Mouse (Mus musculus) 3134 (cell line): ENCODE results near the gene Entpd8.

Experiments used
- DNase-seq: peaks from one replicate; pipeline ENCODE4 v3.0.0-alpha.2; 2011; ENCODE audit warnings: low spot score; ENCODE audit not compliant: insufficient read length; ENCODE audit errors: extremely low read depth

The Entpd8 gene

DNA sequence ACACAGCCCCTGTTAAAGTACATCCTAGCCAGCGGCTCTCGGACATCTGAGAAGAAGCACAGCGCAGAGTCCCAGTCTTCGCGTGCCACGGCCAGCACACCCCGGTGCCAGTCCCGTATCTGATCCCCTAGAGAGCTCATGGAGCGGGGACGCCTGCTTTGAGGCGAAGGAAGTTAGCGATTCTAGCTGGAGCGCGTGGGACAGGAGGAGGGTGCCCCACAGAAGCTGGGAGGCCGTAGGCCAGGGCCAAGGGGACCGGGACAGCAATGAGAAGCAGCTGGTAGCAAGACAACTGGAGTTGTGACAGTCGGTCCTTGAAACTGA, 14.6 kb downstream of the Entpd8 start:
- DNase-seq = no peak

DNA sequence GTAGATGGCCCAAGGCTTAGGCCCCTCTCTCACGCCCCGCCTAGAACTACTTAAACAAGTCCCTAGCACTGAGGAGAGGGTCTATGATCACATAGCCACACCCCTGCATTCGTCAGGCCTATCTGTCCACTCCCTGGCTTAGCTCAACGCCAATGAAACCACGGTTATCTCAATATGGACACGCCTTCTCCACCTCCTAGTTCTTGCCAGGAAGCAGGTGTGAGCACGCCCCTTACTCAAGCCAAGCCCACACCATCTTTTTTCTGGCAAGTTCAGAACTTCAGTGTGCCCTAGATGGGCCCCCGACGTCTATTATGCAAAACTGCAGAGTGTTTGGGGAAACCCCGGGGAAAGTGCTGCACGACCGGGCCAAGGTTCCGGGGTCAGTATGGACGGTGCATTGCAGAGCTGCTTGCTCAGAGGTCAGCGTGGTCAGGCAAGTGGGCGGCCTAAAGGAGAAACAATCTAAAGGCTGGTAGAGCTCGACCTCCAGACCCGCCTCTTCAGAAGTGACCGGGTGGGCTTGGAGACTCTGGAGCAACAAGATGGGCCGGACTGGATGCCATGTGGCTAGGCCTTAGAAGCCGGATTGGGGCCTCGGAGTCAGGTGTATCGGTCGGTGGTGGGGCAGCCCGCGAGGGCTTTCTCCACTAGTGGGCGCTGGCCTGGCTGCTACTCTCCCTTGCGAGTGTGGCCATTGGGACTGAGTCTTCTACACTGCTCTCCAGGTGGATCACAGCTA, 15.2 kb downstream of the Entpd8 start, which contains the start of gene Noxa1:
Gene Noxa1, minus strand, starts transcription at position 41 of the 742 bp plus-strand sequence.
- DNase-seq = no peak

DNA sequence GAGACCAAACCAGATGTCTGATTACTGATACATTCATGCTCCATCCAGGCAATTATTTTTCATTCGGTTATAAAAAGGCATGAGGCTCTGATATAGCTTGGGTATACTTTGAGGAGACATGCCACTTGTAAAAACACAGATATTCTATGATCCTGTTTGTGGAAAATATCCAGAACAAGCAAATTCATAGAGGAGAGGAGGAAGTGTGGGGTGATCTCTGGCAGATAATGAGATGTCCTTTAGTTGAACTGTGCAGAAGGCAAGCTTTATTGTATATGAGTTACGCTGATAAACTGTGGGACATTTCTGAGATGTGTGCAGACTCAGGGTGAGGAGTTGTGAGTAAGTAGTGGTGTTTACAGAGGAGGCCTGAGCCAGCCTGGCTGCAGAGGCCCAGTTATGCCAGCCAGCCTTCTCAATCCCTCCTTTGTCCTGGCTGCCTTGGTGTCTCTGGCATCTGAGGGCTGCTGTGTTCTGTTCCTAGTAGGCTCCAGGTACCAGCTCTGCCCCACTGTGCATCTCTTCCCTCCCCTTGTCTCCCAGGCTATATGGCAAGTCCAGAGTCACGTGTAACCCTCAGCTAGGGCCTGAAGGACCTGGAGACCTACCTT, 18.0 kb downstream of the Entpd8 start:
- no peak for DNase-seq

DNA sequence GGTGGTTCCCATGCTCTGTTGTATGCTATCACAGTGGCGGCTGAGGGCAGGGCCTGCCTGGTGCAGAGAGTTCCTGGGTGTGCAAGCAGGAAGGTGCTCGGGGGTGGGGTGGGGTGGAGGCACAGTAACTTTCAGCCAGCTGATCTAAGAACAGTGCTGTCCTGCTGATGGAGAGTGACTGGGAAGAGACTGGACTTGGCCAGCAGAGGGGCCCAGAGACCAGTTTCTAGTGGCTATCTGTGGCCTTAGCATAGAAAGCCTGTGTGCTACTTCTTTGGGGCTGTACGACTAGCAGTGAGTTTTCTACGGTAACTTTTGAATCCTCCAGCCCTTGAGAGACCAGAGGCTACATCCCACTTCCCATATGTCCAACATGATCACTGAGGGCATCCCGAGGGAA, 18.9 kb downstream of the Entpd8 start:
- no peak for DNase-seq

DNA sequence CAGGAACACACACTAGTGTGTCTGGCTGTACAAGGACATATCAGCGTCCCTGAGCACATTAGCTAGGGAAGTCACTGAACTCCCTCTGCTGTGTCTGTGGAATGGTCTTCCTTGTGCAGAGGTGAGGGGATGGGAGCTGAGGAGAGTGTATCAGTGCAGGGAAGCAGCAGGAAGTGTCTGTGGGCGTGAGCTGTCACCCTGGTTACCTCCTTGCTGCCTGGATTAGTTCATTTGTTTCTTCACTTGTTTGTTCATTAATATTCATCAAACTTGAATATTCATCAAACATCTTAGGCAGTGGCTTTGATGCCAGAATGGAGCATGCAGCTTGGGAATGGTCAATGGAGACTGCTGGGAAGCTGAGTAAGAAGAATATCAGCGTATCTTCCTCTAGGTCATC, 19.6 kb downstream of the Entpd8 start:
- no peak for DNase-seq

DNA sequence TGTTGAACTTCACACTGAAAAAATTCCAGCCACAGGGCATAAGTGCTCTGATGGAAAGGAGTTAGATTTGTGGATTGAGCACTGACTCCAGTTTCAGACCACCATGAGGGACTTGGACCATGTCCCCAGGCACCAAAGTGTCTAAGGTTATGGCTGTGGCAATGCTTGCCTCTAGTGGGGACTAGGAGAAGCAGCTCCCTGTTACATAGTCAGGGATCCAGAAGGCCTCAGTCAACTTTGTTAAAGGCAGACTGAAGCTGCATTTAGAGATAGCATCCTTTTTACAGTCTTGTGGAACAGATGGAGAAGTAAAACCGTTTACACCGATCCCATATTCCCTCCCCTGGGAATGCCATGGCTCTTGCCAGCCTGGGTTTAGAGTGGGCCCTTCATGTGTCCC, 24.0 kb downstream of the Entpd8 start:
- no peak for DNase-seq

DNA sequence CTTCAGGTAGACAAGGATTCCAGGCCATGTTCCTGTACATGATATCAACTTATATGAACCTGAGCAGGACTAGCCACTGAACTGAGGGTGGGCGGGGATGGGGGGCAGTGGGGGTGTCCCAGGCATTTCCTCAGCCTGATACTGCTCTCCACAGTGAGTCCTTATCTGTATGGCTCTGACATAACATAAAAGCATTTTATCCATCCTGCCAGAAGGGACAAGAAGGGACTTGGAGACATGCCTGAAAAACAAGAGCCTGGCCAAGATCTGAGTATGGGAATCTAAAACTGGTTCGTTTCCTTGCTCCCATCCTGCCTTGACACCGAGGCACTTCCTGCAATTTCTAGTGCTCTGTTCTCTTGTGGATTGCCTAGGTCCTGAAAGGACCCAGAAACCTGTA, 25.9 kb downstream of the Entpd8 start:
- DNase-seq = no peak

DNA sequence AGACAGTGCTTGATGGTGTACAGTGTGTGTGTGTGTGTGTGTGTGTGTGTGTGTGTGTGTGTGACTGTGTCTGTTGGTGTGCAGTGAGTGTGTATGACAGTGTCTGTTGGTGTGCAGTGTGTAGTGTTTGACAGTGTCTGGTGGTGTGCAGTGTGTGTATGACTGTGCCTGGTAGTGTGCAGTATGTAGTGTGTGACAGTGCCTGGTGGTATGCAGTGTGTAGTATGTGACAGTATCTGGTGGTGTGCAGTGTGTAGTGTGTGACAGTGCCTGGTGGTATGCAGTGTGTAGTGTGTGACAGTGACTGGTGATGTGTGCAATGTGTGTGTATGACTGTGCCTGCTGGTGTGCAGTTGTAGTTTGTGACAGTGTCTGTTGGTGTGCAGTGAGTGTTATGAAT, 29.4 kb downstream of the Entpd8 start:
- DNase-seq = no peak

DNA sequence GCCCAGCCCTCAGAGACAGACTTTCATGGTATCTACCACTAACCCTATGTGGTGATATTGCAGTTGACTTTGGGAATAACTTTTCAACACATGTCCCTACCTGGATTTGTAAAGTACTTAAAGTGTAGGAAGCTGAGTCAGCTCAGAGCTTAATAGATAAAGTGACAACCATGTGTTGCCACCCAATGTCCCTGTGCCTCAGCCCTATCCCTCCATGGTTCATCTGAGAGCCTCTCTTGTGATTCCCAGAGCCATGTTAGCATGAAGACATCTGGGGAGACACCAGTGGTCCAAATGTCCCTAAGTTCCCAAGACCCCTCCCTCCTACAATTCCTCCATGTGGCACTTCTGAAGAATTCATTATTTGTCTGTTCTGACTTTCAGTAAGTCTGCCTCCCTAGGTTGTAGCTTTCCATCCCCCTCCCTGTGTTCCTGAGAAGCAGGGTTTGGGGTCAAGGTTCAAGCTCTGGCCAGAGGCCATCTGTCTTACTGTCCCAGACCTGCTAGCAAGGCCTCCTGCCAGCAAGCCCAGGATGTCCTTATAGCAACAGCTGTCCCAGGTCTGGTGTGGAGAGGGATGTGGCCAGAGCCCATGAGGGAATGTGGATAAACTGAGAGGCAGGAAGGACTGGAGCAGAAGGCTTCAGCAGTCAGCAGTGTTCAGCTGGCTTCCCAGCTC, 30.5 kb downstream of the Entpd8 start:
- DNase-seq = no peak

DNA sequence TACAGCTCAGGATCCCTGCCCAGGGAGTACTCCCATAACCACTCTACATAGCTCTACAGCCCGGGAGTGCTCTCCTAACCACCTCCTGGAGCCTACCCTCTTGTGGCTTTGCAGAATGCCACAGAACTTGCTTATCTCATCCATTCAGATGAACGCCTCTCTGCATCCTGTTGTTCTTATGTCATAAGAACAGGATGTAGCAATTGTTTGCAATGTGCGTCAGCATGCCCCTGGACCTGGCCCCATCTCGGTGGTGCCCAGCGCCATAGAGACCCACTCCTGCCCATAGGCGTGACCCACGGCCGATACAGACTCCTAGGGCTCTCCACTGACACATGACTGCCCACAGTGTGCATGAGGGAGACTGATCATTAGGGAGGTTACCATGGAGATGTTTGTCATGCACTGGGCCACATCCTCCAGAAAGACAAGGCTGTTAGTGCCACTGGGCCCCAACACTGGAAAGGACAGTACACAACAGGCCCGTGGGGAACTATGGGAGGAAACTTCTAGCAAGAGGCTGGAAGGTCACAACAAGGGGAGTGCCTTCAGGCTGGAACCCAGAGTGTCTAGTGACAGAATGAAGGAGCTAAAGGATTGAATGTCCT, 31.2 kb downstream of the Entpd8 start:
- peak; percentile 68 for DNase-seq

DNA sequence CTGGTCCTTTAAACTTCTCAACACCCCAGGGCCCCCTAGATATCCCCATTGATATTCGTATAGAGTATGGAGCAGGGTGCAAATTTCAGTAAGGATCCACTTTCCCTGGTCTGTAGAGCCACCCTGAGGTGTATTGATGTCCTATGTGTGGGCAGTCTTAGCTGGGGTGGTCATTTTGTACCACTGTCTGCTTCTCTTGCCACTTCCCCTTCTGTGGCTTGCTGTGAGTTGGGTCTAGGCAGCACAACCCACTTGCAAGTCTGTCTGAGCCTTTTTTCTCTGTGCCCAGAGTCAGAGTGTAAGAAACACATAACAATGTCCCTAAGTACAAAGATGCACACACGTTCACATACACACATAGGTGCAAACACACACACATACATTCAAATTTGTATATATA, 34.2 kb downstream of the Entpd8 start:
- no peak for DNase-seq

DNA sequence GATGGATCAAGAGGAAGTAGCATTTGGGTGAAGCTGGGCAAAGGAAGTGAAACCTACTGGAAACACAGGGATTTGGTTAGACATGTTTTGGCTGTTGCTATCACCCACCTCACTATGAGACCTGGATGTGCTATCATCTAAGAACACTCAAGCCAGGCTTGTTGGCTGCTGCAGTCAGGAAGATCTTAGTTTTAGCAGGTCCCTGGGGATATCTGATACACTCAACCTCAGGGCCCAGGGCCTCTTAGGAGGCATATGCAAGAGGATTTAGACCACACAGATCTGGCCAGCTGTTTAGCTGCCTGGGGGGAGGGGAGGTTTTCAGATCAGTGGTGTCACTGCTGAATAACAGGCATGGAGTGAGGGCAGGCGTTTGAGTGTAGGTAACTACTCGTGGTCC, 35.3 kb downstream of the Entpd8 start:
- no peak for DNase-seq

DNA sequence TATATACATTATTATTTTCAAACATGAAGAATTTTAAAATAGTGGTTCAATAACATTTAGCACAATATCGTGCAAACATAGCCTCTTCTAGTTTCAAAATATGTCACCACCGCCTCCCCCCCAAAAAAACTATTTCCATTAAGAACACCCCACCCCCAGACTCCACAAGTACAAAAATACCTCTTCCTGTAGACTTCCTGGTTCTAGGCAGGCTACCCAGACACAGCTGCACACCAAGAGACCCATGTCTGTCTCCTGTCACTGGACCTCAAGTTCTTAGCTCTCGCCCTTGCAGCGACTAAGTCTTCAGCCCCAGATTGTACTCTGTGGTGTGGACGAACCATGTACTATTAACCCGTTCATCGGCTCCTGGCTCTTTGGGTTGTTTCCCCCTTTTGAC, 40.9 kb downstream of the Entpd8 start:
- DNase-seq = no peak

DNA sequence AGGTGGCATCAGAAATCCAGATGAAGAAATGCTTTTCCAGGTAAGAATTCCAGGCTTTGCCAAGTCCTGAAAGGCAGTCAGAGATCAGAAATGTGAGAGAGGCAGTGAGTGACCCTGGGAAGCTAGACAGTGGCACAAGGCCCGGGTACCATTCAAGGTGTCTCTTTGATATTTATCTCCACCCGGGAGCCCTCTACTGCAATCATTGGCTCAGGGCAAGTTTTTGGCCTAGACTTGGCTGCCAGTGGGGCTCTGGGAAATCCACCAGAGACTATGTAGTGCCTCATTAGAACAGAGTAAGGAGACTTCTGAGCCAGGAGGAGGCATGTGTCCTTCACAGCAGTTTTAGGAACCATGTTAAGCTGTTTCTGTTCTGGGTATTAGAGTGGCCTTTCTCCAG, 42.6 kb downstream of the Entpd8 start:
- no peak for DNase-seq

DNA sequence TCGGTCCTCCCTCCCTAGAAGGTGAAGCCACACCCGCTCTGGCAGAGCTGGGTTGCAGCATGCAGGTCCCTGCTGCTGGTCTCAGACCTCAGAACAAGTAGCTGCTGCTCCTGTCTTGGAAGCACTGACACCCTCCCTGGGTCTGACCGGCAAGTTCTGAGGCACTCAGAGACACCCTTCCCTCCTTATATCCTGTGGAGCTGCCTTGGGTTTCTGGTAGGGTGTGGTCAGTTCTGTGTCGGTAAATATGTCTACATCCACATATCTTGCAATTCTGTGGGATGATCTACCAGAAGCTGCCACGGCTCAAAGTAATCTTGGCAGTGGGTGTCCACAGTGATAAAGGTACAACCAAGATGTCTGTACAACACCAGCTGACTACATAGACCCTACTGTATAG, 43.4 kb downstream of the Entpd8 start:
- DNase-seq = no peak

DNA sequence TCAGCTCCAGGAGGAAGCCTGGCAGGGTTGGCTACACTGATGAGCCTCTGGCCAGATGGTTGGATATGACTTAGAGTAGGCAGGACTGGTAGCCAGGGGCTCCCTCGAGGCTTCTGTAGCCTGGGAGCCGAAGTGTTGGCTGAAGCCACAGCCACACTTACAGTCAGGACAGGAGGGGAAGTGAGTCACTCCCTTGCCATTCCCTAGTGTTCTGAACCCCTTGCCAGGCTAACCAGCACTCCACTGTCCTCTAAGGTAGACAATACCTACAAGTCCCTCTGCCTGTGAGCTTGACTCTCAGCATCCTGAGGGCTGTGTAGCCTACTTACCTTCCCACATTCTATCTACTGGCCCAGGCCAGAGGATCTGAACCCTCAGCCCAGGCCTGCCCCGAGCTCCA, 44.3 kb downstream of the Entpd8 start:
- DNase-seq = peak; percentile 66

DNA sequence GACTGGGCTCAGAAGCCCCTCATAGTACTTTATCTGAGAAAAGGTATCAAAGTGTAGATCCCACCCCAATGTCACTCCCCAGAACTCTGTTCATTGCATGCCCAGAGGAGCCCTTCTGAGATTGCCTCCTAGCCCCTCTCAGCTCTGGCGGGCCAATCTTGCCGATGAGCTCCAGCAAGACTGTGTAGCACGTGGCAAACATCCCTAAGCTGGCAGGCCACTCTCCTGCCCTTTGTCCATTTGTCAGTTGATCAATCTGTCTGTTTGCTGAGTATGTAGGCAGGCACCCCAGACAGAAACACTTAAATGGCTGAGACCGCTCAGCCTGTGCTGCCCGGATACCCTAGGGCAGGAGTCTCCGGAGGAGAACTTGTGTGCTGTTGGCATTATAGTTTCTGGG, 45.0 kb downstream of the Entpd8 start:
- DNase-seq = no peak

DNA sequence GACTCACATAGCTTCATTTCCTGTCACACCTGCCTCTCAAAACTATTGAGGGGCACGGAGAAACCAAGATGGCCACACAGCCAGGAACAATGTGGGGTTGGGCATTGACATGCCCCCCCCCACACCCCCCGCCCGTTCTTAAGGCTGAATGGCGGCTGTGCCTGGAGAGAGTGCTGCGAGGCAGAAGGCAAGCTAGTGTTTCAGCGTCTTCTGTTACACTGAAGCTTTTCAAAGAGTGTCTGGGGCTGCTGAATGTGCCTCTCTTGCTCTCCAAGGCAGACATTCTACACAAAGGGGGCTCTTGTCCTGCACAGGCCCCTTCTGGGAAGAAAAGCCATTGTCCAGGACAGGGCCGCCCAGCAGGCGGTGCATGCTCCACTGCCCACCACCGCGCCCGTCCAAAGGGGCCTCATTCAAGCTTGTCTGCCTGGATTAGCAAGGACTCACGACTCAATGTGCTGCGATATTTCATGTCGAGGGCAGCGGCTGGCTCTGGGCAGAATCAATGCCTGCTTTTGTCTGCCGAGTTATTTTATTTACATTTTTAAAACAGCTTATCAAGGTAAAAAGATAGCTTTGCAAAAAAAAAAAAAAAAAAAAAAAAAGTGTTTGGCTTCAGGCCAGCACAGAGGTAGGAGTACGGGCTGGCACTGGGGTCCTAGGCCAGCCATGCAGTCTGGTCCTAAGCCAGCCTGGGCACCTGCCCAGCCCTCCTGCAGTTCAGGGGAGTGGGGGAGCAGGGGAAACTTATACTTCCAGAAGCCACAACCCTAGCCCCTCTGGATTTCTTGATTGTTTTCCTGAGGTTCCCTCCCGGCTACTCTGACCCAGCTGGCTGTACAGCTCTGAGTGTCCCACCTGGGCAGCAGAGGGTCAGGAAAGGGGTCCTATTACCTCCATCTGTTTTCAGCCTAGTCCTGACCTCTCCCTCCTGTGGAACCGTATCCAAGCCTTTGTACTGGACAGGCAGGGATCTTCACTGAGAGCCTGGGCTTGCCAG, 46.2 kb downstream of the Entpd8 start:
- DNase-seq = no peak

DNA sequence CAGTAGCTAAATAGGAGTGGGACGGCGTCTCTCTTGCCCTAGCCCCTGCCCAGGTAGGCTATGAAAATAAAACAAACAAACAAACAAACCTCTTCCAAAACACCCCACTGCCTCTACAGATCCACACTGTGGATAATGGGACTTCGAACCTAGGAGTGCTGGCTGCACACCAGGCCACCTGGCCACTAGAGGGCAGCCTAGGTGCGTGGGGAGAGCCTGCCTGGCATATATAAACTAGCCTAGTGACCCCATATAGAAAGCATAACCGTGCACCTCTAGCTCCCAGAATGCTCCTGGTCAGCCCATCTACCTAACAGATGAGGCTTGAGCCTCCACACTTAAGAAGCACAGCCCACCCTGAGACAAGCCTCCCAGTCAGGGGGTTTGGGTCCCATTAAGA, 47.1 kb downstream of the Entpd8 start:
- no peak for DNase-seq

DNA sequence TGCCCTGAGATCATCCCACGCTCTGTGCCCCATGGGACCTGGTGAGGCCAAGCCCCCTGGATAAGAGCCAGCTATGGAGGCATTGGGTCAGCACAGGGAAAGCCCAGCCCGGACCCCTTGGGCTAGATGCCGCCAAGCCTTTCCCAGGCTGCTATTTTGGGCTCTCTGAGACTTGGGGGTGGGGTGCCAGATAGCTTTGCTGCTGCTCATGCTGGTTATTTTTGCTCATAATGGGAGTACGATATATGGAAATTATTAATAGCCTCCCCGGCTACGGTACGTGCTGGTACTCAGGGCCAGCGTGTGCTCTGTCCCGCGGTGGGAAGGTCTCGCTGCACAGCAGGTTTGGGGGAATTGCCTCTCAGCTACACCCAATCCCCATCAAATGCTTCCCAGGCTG, 48.0 kb downstream of the Entpd8 start:
- DNase-seq = no peak

DNA sequence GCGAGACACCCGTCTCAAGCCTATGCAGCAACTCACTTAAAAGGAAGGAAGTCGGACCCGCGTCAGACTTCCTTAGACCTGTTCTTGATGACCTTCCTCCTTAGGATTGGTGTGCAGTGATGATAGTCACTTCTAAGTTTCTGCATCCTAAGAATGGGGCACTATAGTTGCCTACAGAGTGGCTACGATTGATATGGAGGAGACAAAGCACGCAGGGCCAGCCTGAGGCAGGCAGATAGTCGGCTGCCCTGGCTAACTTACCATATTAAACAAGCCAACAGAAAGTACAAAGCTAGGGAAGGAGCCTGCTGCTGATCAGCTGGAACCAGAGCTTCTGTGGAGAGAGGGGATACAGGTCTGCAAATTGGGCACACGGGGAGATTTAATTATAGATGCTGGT, 51.5 kb downstream of the Entpd8 start:
- no peak for DNase-seq
